Mouse (Mus musculus) small intestine, adult 2 months (tissue): Measurements from ENCODE around the gene Chrm5. TPM values are rescaled to one million over a fixed set of nuclear protein-coding genes. Genes with fewer than 3 reads are reported as not detected.
"Not testable (repeated sequence)": the region's sequence is repeated elsewhere in the genome, so short reads cannot be mapped to it uniquely, and the experiment has no call there.

ENCODE experiments used
- H3K27ac ChIP-seq: fragments of 200-500 bp; 2 replicates; pipeline ENCODE4 v1.5.1; 2012; ENCODE audit warnings: low read depth, low read length, control low read depth, inconsistent platforms; ENCODE audit not compliant: insufficient read depth
- H3K27me3 ChIP-seq: fragments of 200-500 bp; 2 replicates; pipeline ENCODE4 v1.6.1; 2012; ENCODE audit warnings: mild to moderate bottlenecking, moderate library complexity, low read length, inconsistent platforms; ENCODE audit not compliant: control insufficient read depth, insufficient read depth
- H3K36me3 ChIP-seq: fragments of 200-500 bp; 2 replicates; pipeline ENCODE4 v1.6.1; 2012; ENCODE audit warnings: mild to moderate bottlenecking, low read length, control low read depth, inconsistent platforms; ENCODE audit not compliant: control insufficient read depth, insufficient read depth
- H3K4me1 ChIP-seq: fragments of 200-500 bp; 2 replicates; pipeline ENCODE4 v1.6.1; 2012; ENCODE audit warnings: low read length, inconsistent platforms, mixed read lengths; ENCODE audit not compliant: control insufficient read depth, insufficient read depth, insufficient read length
- H3K4me3 ChIP-seq: fragments of 200-500 bp; 2 replicates; pipeline ENCODE4 v1.5.1; 2012; ENCODE audit warnings: low read depth, mild to moderate bottlenecking, control low read depth, inconsistent platforms, low read length, moderate library complexity
- CTCF ChIP-seq: fragments of 200-500 bp; IDR thresholded peaks from 2 replicates; pipeline ENCODE4 v1.5.1; 2012; ENCODE audit warnings: low read depth, mild to moderate bottlenecking, control low read depth, inconsistent platforms, low read length, moderate library complexity, mixed read lengths; ENCODE audit not compliant: insufficient replicate concordance, insufficient read length; ENCODE audit errors: extremely low read depth
- POLR2A ChIP-seq: fragments of 200-500 bp; IDR thresholded peaks from 2 replicates; pipeline ENCODE4 v1.6.1; 2012; ENCODE audit warnings: low read depth, mild to moderate bottlenecking, control low read depth, inconsistent platforms, low read length, moderate library complexity
- WGBS: fragments of 180-500 bp; shearing (Covaris S2); methylation state at CpG from one replicate; pipeline ENCODE4 v1.1.7; 2018; 5-methylcytosine and 5-hydroxymethylcytosine counted together
- polyA plus RNA-seq: library from polyadenylated mRNA; depleted of rRNA; stranded (reverse); fragments of >200 nt; gene quantifications from 2 replicates; pipeline ENCODE4 v1.2.3, GENCODE M21; 2012

Chrm5 gene
- polyA plus RNA-seq, 1 experiment, result not detected

- WGBS, result under 1% methylated on average over 49 of the region's 49 CpGs
- Histone ChIP-seq H3K4me3 (peak within 1 kb of the TSS; percentile 97), H3K27me3 (no peaks in the 10 kb centered on the region), H3K4me1 (no peaks in the 10 kb centered on the region), H3K27ac (peak within 1 kb of the TSS; percentile 45), H3K36me3 (peaks cover 2% of the 10 kb centered on the region; the same call in 1 of the 2 replicates)
- TF ChIP-seq CTCF (no peak), POLR2A (peak; percentile 92)
Observed at GRCm38 (mm10) chr2:112454862-112455564, 25.6 kb downstream of the Chrm5 start, which contains the start of gene Emc7. Gene Emc7 (plus strand): TSS chr2:112454997.

GRCm38 (mm10) chr2:112454125-112454861 is 26.3 kb downstream of the Chrm5 start:
- H3K27ac ChIP-seq, result peak overlapping the region; percentile 45
- no peaks in the 10 kb centered on the region for H3K4me1 ChIP-seq
- no peaks in the 10 kb centered on the region for H3K36me3 ChIP-seq
- H3K27me3 ChIP-seq, result no peaks in the 10 kb centered on the region
- WGBS, result 29% methylated on average over 17 of the region's 17 CpGs
- TF ChIP-seq POLR2A (no peak), CTCF (no peak)
- peak overlapping the region; percentile 97 for H3K4me3 ChIP-seq

GRCm38 (mm10) chr2:112452513-112452912 is 28.1 kb downstream of the Chrm5 start:
- not testable (repeated sequence) for H3K36me3 ChIP-seq, H3K27me3 ChIP-seq, H3K4me3 ChIP-seq, H3K27ac ChIP-seq, H3K4me1 ChIP-seq

GRCm38 (mm10) chr2:112449597-112450296 is 30.8 kb downstream of the Chrm5 start:
- Histone ChIP-seq H3K36me3 (no peaks in the 10 kb centered on the region), H3K4me1 (no peaks in the 10 kb centered on the region), H3K27me3 (no peaks in the 10 kb centered on the region), H3K27ac (no peak overlapping the region), H3K4me3 (no peak overlapping the region)
- TF ChIP-seq POLR2A (no peak), CTCF (peak; percentile 29; the same call in 1 of the 2 replicates)
- 31% methylated on average over 4 of the region's 4 CpGs for WGBS

GRCm38 (mm10) chr2:112448510-112449059 is 32.0 kb downstream of the Chrm5 start:
- TF ChIP-seq CTCF, result no peak
- TF ChIP-seq POLR2A, result no peak
- no peaks in the 10 kb centered on the region for H3K4me1 ChIP-seq
- no peak overlapping the region for H3K4me3 ChIP-seq
- no peak overlapping the region for H3K27ac ChIP-seq
- no peaks in the 10 kb centered on the region for H3K27me3 ChIP-seq
- no peaks in the 10 kb centered on the region for H3K36me3 ChIP-seq

- H3K4me3 ChIP-seq, H3K27ac ChIP-seq, H3K36me3 ChIP-seq, H3K27me3 ChIP-seq, H3K4me1 ChIP-seq: not testable (repeated sequence)
- 58% methylated on average over 4 of the region's 4 CpGs for WGBS
Observed at GRCm38 (mm10) chr2:112448046-112448445, 32.5 kb downstream of the Chrm5 start.

GRCm38 (mm10) chr2:112445511-112445910 is 35.1 kb downstream of the Chrm5 start:
- Histone ChIP-seq H3K4me3 (no peak overlapping the region), H3K27ac (no peak overlapping the region), H3K4me1 (no peaks in the 10 kb centered on the region), H3K27me3 (no peaks in the 10 kb centered on the region), H3K36me3 (no peaks in the 10 kb centered on the region)
- TF ChIP-seq POLR2A, result no peak
- TF ChIP-seq CTCF, result no peak
